Mouse (Mus musculus) CH12.LX (cell line): ENCODE measurements around the gene Cend1. TPM values are rescaled to one million over a fixed set of nuclear protein-coding genes. Genes with fewer than 3 reads are reported as not detected.

Experiments used
- DNase-seq: peaks from one replicate; pipeline ENCODE4 v3.0.0-alpha.2; 2013; ENCODE audit errors: extremely low read depth
- H3K27ac ChIP-seq: 2 replicates; pipeline ENCODE4 v1.5.1; 2012; ENCODE audit warnings: low read depth, mild to moderate bottlenecking, control low read depth, moderate library complexity; ENCODE audit not compliant: insufficient read depth
- H3K27me3 ChIP-seq: replicated peaks from 2 replicates; pipeline ENCODE3; 2012; ENCODE audit warnings: inconsistent platforms
- H3K36me3 ChIP-seq, 2 experiments: replicated peaks in 1 of 2; 2 replicates each; pipeline versions ENCODE3 to v1.6.1; 2012; ENCODE audit warnings: inconsistent platforms in 1 of 2, low read length in 1 of 2, mild to moderate bottlenecking in 1 of 2, mixed read lengths in 1 of 2, moderate library complexity in 1 of 2; ENCODE audit not compliant: control insufficient read depth in 1 of 2, insufficient read depth in 1 of 2
- H3K4me1 ChIP-seq, 2 experiments: 2 replicates each; pipeline ENCODE4 v1.6.1; 2012; ENCODE audit warnings: inconsistent platforms in 1 of 2, moderate library complexity in 1 of 2; ENCODE audit not compliant: insufficient read depth in 2 of 2, control insufficient read depth in 1 of 2
- H3K4me2 ChIP-seq: 2 replicates; pipeline ENCODE4 v1.6.1; 2012; ENCODE audit warnings: low read depth, mild to moderate bottlenecking, control low read depth; ENCODE audit not compliant: poor library complexity, insufficient read depth, severe bottlenecking
- H3K4me3 ChIP-seq, 3 experiments: fragments of 150-350 bp in 1 of 3; sonication (generic) in 1 of 3; replicated peaks in 1 of 3; 2 replicates each; pipeline versions ENCODE3 to v1.5.1; 2011 to 2012; ENCODE audit warnings: low read depth in 2 of 3, low read length in 2 of 3, mild to moderate bottlenecking in 2 of 3, moderate library complexity in 2 of 3, control low read depth in 1 of 3, improper control_type of control experiment in 1 of 3, inconsistent platforms in 1 of 3, mixed read lengths in 1 of 3; ENCODE audit not compliant: poor library complexity in 1 of 3
- H3K79me2 ChIP-seq: replicated peaks from 2 replicates; pipeline ENCODE4 v1.6.1; 2012; ENCODE audit warnings: mild to moderate bottlenecking, moderate library complexity; ENCODE audit not compliant: control insufficient read depth, poor library complexity, insufficient read depth, severe bottlenecking; ENCODE audit errors: extremely low read depth
- H3K9ac ChIP-seq: 2 replicates; pipeline ENCODE4 v1.6.1; 2012; ENCODE audit warnings: low read depth, mild to moderate bottlenecking, control low read depth, moderate library complexity; ENCODE audit not compliant: insufficient read depth
- H3K9me3 ChIP-seq: replicated peaks from 2 replicates; pipeline ENCODE3; 2012; ENCODE audit warnings: low read length, inconsistent platforms, mixed read lengths
- BHLHE40 ChIP-seq: IDR thresholded peaks from 2 replicates; pipeline ENCODE4 v1.6.1; 2011; ENCODE audit warnings: mild to moderate bottlenecking, low read depth, low read length, improper control_type of control experiment
- CHD1 ChIP-seq: IDR thresholded peaks from 2 replicates; pipeline ENCODE4 v1.6.1; 2012; ENCODE audit warnings: low read depth, low read length, improper control_type of control experiment, inconsistent platforms
- CHD2 ChIP-seq: IDR thresholded peaks from 2 replicates; pipeline ENCODE4 v1.6.1; 2011; ENCODE audit warnings: low read length, improper control_type of control experiment
- CTCF ChIP-seq, 2 experiments: IDR thresholded peaks in 1 of 2; conservative IDR thresholded peaks in 1 of 2; 2 replicates each; pipeline ENCODE4 v1.5.1; 2011 to 2012; ENCODE audit warnings: low read depth in 2 of 2, low read length in 2 of 2, improper control_type of control experiment in 1 of 2, inconsistent platforms in 1 of 2, mild to moderate bottlenecking in 1 of 2, moderate library complexity in 1 of 2
- E2F4 ChIP-seq: IDR thresholded peaks from 2 replicates; pipeline ENCODE4 v1.6.1; 2011; ENCODE audit warnings: low read depth, low read length, improper control_type of control experiment; ENCODE audit not compliant: insufficient replicate concordance
- EP300 ChIP-seq: IDR thresholded peaks from 2 replicates; pipeline ENCODE4 v1.6.1; 2011; ENCODE audit warnings: low read length, improper control_type of control experiment
- ETS1 ChIP-seq: conservative IDR thresholded peaks from 2 replicates; pipeline ENCODE4 v1.6.1; 2012; ENCODE audit warnings: low read depth, mild to moderate bottlenecking, inconsistent platforms, low read length, improper control_type of control experiment, moderate library complexity
- IRF4 ChIP-seq: IDR thresholded peaks from 2 replicates; pipeline ENCODE4 v1.6.1; 2014; ENCODE audit warnings: low read depth, mild to moderate bottlenecking, inconsistent platforms, low read length, improper control_type of control experiment
- JUN ChIP-seq: IDR thresholded peaks from 2 replicates; pipeline ENCODE4 v1.6.1; 2011; ENCODE audit warnings: low read depth, mild to moderate bottlenecking, low read length, improper control_type of control experiment, moderate library complexity; ENCODE audit not compliant: insufficient read depth
- JUND ChIP-seq: conservative IDR thresholded peaks from 2 replicates; pipeline ENCODE4 v1.6.1; 2011; ENCODE audit warnings: low read depth, low read length, improper control_type of control experiment
- KAT2A ChIP-seq: IDR thresholded peaks from 2 replicates; pipeline ENCODE4 v1.6.1; 2012; ENCODE audit warnings: low read length, improper control_type of control experiment, inconsistent platforms; ENCODE audit not compliant: insufficient replicate concordance
- MAFK ChIP-seq: IDR thresholded peaks from 2 replicates; pipeline ENCODE4 v1.6.1; 2011; ENCODE audit warnings: low read length, improper control_type of control experiment; ENCODE audit not compliant: insufficient replicate concordance
- MAX ChIP-seq: IDR thresholded peaks from 2 replicates; pipeline ENCODE4 v1.6.1; 2011; ENCODE audit warnings: low read length, improper control_type of control experiment
- MAZ ChIP-seq: IDR thresholded peaks from 2 replicates; pipeline ENCODE4 v1.6.1; 2012; ENCODE audit warnings: low read depth, mild to moderate bottlenecking, inconsistent platforms, low read length, improper control_type of control experiment, moderate library complexity
- MXI1 ChIP-seq: IDR thresholded peaks from 2 replicates; pipeline ENCODE4 v1.6.1; 2011; ENCODE audit warnings: mild to moderate bottlenecking, low read depth, low read length, improper control_type of control experiment
- MYC ChIP-seq: IDR thresholded peaks from 2 replicates; pipeline ENCODE4 v1.6.1; 2011; ENCODE audit warnings: low read depth, mild to moderate bottlenecking, improper control_type of control experiment, low read length
- NELFE ChIP-seq: IDR thresholded peaks from 2 replicates; pipeline ENCODE4 v1.6.1; 2011; ENCODE audit warnings: low read depth, low read length, improper control_type of control experiment
- NRF1 ChIP-seq: IDR thresholded peaks from 2 replicates; pipeline ENCODE4 v1.6.1; 2014; ENCODE audit warnings: low read depth, mild to moderate bottlenecking, inconsistent platforms, low read length, improper control_type of control experiment, moderate library complexity
- PAX5 ChIP-seq: IDR thresholded peaks from 2 replicates; pipeline ENCODE4 v1.6.1; 2012; ENCODE audit warnings: low read length, inconsistent platforms, mixed read lengths
- POLR2A ChIP-seq: IDR thresholded peaks from 2 replicates; pipeline ENCODE4 v1.6.1; 2011; ENCODE audit warnings: low read depth, mild to moderate bottlenecking, improper control_type of control experiment, low read length
- POLR2AphosphoS2 ChIP-seq: IDR thresholded peaks from 2 replicates; pipeline ENCODE4 v1.6.1; 2011; ENCODE audit warnings: low read depth, low read length, improper control_type of control experiment
- RCOR1 ChIP-seq: conservative IDR thresholded peaks from 2 replicates; pipeline ENCODE4 v1.6.1; 2012; ENCODE audit warnings: low read depth, mild to moderate bottlenecking, inconsistent platforms, low read length, improper control_type of control experiment
- SMC3 ChIP-seq: IDR thresholded peaks from 2 replicates; pipeline ENCODE4 v1.6.1; 2011; ENCODE audit warnings: low read depth, low read length, improper control_type of control experiment
- UBTF ChIP-seq: IDR thresholded peaks from 2 replicates; pipeline ENCODE4 v1.6.1; 2012; ENCODE audit warnings: low read depth, mild to moderate bottlenecking, inconsistent platforms, low read length, improper control_type of control experiment, moderate library complexity
- USF1 ChIP-seq: IDR thresholded peaks from 2 replicates; pipeline ENCODE4 v1.6.1; 2014; ENCODE audit warnings: low read depth, mild to moderate bottlenecking, inconsistent platforms, low read length, improper control_type of control experiment
- USF2 ChIP-seq: conservative IDR thresholded peaks from 2 replicates; pipeline ENCODE4 v1.6.1; 2011; ENCODE audit warnings: low read depth, low read length, improper control_type of control experiment
- ZC3H11A ChIP-seq: IDR thresholded peaks from 2 replicates; pipeline ENCODE4 v1.6.1; 2012; ENCODE audit warnings: low read depth, mild to moderate bottlenecking, inconsistent platforms, low read length, improper control_type of control experiment
- ZKSCAN1 ChIP-seq: IDR thresholded peaks from 2 replicates; pipeline ENCODE4 v1.6.1; 2012; ENCODE audit warnings: low read depth, inconsistent platforms, low read length, improper control_type of control experiment, borderline replicate concordance
- ZMIZ1 ChIP-seq: IDR thresholded peaks from 2 replicates; pipeline ENCODE4 v1.6.1; 2012; ENCODE audit warnings: low read depth, mild to moderate bottlenecking, inconsistent platforms, low read length, improper control_type of control experiment
- ZNF384 ChIP-seq: IDR thresholded peaks from 2 replicates; pipeline ENCODE4 v1.6.1; 2012; ENCODE audit warnings: low read depth, low read length, improper control_type of control experiment, inconsistent platforms
- dilution Hi-C: fragments of 300-500 bp; cut with MboI; formaldehyde crosslinking; loops from 2 replicates; pipeline ENCODE4 v1.14.3; 2020; ENCODE audit warnings: low sequenced_read_pairs; ENCODE audit not compliant: extremely low pct_unique_long_range_greater_than_20kb, extremely low pct_ligation_motif_present
- in situ Hi-C: fragments of 300-500 bp; cut with MboI; formaldehyde crosslinking; loops from 3 replicates; pipeline ENCODE4 v1.14.3; 2019; ENCODE audit warnings: low sequenced_read_pairs, low pct_ligation_motif_present, low pct_unique_long_range_greater_than_20kb, mixed read lengths
- polyA plus RNA-seq: library from polyadenylated mRNA; unstranded; fragments of >175 nt; gene quantifications from 2 replicates; pipeline ENCODE4 v1.2.1, GENCODE M21; 2012; ENCODE audit warnings: low read depth; ENCODE audit not compliant: insufficient read length
- total RNA-seq, 2 experiments: library from RNA; depleted of rRNA; stranded (reverse); fragments of 300-350 nt in 1 of 2; fragments of >200 nt in 1 of 2; gene quantifications; 2 replicates each; pipeline ENCODE4 v1.2.3; 2012 to 2014

Gene Cend1
- total and polyA plus RNA-seq, 3 experiments = not detected

DNA sequence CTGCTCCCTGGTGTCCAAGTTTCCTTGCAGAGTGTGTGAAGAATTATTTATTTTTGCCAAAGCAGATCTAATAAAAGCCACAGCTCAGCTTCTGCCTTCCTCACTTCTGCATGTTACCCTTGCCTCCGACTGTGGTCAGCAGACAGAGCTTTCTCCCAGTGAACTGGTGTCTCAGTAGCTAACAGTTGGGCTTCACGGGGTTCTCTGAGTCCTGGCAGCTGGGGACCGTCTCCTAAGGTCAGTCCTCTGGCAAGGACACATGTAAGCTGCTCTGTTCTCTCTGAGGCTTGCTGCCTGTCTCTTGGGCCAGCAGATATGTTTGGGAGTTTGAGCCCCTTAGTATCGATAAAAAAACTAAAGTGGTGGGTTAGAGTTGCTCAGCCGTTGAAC lies 30.7 kb upstream of the Cend1 start:
- in situ Hi-C loops = no loop called here
- Histone ChIP-seq H3K4me3 (no peak overlapping the region), H3K79me2 (no peaks in the 10 kb centered on the region), H3K4me1 (peaks cover 6 to 26% of the 10 kb centered on the region in 2 experiments; a peak in 3 of 4 replicates), H3K27ac (no peak overlapping the region), H3K36me3 (peaks cover 22 to 43% of the 10 kb centered on the region in 2 experiments), H3K4me2 (no peak overlapping the region), H3K9ac (no peak overlapping the region)
- DNase-seq = no peak
- no peak for TF ChIP-seq ZNF384
- TF ChIP-seq CTCF (conservative IDR thresholded peaks at IDR 0.05 in 1 of 2, IDR thresholded peaks at IDR 0.05 in 1 of 2; ENCODE audit: low read depth in 2 of 2, low read length in 2 of 2) = no peak
- TF ChIP-seq MAZ = no peak
- no peak for TF ChIP-seq UBTF
- no peak for TF ChIP-seq NRF1
- no peak for TF ChIP-seq SMC3
- TF ChIP-seq MXI1 = no peak
- TF ChIP-seq E2F4 = no peak
- no peak for TF ChIP-seq ZKSCAN1
- TF ChIP-seq MAFK = no peak
- TF ChIP-seq EP300 = no peak
- TF ChIP-seq ETS1 = no peak
- no peak for TF ChIP-seq USF2
- no peak for TF ChIP-seq ZC3H11A
- no peak for TF ChIP-seq IRF4
- no peak for TF ChIP-seq POLR2A
- TF ChIP-seq PAX5 = no peak
- no peak for TF ChIP-seq CHD1
- TF ChIP-seq JUND = no peak
- TF ChIP-seq MYC = no peak
- TF ChIP-seq, all 38 proteins: peak for 0
- Histone ChIP-seq H3K9me3 (no peaks in the 10 kb centered on the region), H3K27me3 (no peaks in the 10 kb centered on the region)
- dilution Hi-C loops = no loop called here

DNA sequence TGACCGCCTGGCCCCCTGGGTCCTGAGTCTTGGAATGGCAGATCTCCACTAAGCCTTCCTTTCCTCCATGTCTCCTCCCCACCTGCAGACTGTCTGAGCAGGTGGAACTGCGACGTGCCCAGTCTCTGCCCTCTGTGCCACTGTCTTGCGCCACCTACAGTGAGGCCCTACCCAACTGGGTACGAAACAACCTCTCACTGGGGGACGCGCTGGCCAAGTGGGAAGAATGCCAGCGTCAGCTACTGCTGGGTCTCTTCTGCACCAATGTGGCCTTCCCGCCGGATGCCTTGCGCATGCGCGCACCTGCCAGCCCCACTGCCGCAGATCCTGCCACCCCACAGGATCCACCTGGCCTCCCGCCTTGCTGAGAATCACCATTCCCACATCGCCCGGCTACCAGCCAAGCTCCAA lies 30.0 kb upstream of the Cend1 start:
- dilution Hi-C loops = no loop called here
- no peak for DNase-seq

More for the DNA sequence above, 30.0 kb upstream of the Cend1 start:
- TF ChIP-seq JUN (no peak), KAT2A (no peak), USF1 (no peak), POLR2AphosphoS2 (no peak), MXI1 (no peak), RCOR1 (no peak), BHLHE40 (no peak), MYC (no peak), POLR2A (no peak), ETS1 (no peak), ZMIZ1 (no peak), MAX (no peak), JUND (no peak), UBTF (no peak), CHD2 (no peak), MAZ (no peak), IRF4 (no peak), NELFE (no peak)
- Histone ChIP-seq H3K79me2 (no peaks in the 10 kb centered on the region), H3K4me1 (peaks cover 10 to 27% of the 10 kb centered on the region in 2 experiments), H3K4me2 (no peak overlapping the region), H3K36me3 (peaks cover 22 to 43% of the 10 kb centered on the region in 2 experiments), H3K4me3 (no peak overlapping the region), H3K9me3 (no peaks in the 10 kb centered on the region), H3K27ac (no peak overlapping the region), H3K27me3 (no peaks in the 10 kb centered on the region), H3K9ac (no peak overlapping the region)
- in situ Hi-C loops = no loop called here
